Mouse (Mus musculus) activated CD4-positive, CD25-positive, alpha-beta regulatory T cell, adult 4 months (primary cell): ENCODE data around the gene Borcs5. TPM values are rescaled to one million over a fixed set of nuclear protein-coding genes. Genes with fewer than 3 reads are reported as not detected.

Source experiments
- ATAC-seq: one replicate; pipeline ENCODE4 v1.8.0; 2017
- polyA plus RNA-seq, 2 experiments: library from polyadenylated mRNA; unstranded; fragments of 100-300 nt; shearing (Covaris generic); gene quantifications; one replicate each; pipeline ENCODE4 v1.2.1; 2017

The Borcs5 gene
- polyA plus RNA-seq: 10 to 100 TPM; 10.8 to 15.5 TPM

GRCm38 (mm10) chr6:134639210-134639609, at the start of gene Borcs5:
Gene Borcs5 (plus strand): TSS chr6:134639510.
- no peak for ATAC-seq

GRCm38 (mm10) chr6:134591614-134592013, 47.7 kb upstream of the Borcs5 start:
- no peak for ATAC-seq

GRCm38 (mm10) chr6:134594569-134595442, 44.5 kb upstream of the Borcs5 start:
- ATAC-seq: no peak

GRCm38 (mm10) chr6:134597651-134598229, 41.6 kb upstream of the Borcs5 start:
- no peak for ATAC-seq

- ATAC-seq: no peak
Observed at GRCm38 (mm10) chr6:134599239-134599638, 40.1 kb upstream of the Borcs5 start.

- ATAC-seq: no peak
Observed at GRCm38 (mm10) chr6:134601130-134601529, 38.2 kb upstream of the Borcs5 start.

GRCm38 (mm10) chr6:134601766-134602165, 37.5 kb upstream of the Borcs5 start:
- ATAC-seq: no peak

- no peak for ATAC-seq
Observed at GRCm38 (mm10) chr6:134602371-134603003, 36.8 kb upstream of the Borcs5 start.

GRCm38 (mm10) chr6:134605196-134605595, 34.1 kb upstream of the Borcs5 start:
- no peak for ATAC-seq

GRCm38 (mm10) chr6:134606540-134606939, 32.8 kb upstream of the Borcs5 start:
- no peak for ATAC-seq

- no peak for ATAC-seq
Observed at GRCm38 (mm10) chr6:134606949-134607746, 32.2 kb upstream of the Borcs5 start.

- ATAC-seq: no peak
Observed at GRCm38 (mm10) chr6:134610380-134610779, 28.9 kb upstream of the Borcs5 start.

- ATAC-seq: no peak
Observed at GRCm38 (mm10) chr6:134611896-134612295, 27.4 kb upstream of the Borcs5 start.

- ATAC-seq: no peak
Observed at GRCm38 (mm10) chr6:134614322-134614721, 25.0 kb upstream of the Borcs5 start.

GRCm38 (mm10) chr6:134614723-134615648, 24.3 kb upstream of the Borcs5 start:
- ATAC-seq: peak; percentile 86

- no peak for ATAC-seq
Observed at GRCm38 (mm10) chr6:134617589-134617988, 21.7 kb upstream of the Borcs5 start.

- no peak for ATAC-seq
Observed at GRCm38 (mm10) chr6:134620129-134620528, 19.2 kb upstream of the Borcs5 start.

- ATAC-seq: no peak
Observed at GRCm38 (mm10) chr6:134620846-134621551, 18.3 kb upstream of the Borcs5 start.

- ATAC-seq: no peak
Observed at GRCm38 (mm10) chr6:134621552-134621949, 17.8 kb upstream of the Borcs5 start.

- no peak for ATAC-seq
Observed at GRCm38 (mm10) chr6:134625431-134625830, 13.9 kb upstream of the Borcs5 start.

- ATAC-seq: no peak
Observed at GRCm38 (mm10) chr6:134626564-134626963, 12.7 kb upstream of the Borcs5 start.
